Mouse (Mus musculus): ENCODE data around the gene Atp12a. TPM values are rescaled to one million over a fixed set of nuclear protein-coding genes. Genes with fewer than 3 reads are reported as not detected.

Atp12a gene
- polyA plus RNA-seq (2016; fragmentation: Nextera tagmentation; extraction: Ambion mirVana): not detected in 2 replicates

DNA sequence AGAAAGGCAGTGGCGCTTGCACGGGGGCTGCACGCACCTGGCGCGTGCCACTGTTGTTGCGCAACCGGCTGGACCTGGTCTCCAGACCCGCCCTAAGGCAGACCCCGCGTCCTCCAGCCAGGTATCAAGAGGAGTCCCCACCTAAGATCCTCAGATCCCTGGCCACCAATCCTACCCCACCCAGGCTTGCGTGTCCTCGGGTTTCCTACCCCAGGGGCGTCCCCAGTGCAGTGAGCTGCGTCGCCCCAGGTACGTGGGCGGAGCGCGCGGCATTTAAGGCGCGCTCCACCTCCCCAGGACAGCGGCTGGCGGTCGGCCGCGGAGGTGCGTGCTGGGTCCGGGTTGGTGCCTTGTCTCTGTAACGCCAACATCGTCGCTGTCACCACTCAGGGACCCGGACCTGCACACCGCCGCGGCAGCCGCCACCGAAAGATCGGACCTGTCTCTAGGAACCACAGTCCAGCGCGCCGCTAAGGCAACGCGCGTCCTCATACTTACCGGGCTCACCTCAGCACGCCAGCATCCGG is at the start of gene Atp12a:
TSS of gene Atp12a (plus strand) at position 358 of the 527 bp plus-strand sequence.
- H3K9me3 ChIP-seq (replicated peaks): no peaks in the 10 kb centered on the region
- H3K4me3 ChIP-seq: peak within 1 kb of the TSS; percentile 49
- under 1% methylated on average over 48 of the region's 48 CpGs for WGBS
- H3K27me3 ChIP-seq (ENCODE audit: low read depth, poor library complexity, severe bottlenecking): peaks cover 72% of the 10 kb centered on the region
- peaks cover 12% of the 10 kb centered on the region for H3K4me1 ChIP-seq
- no peaks in the 10 kb centered on the region for H3K36me3 ChIP-seq
- peak; percentile 23 for DNase-seq (ENCODE audit: low spot score)
- no peak within 1 kb of the TSS for H3K27ac ChIP-seq (replicated peaks)

- Histone ChIP-seq H3K9me3 (replicated peaks) (no peaks in the 10 kb centered on the region), H3K27ac (replicated peaks) (no peak overlapping the region), H3K4me3 (no peak overlapping the region), H3K36me3 (no peaks in the 10 kb centered on the region), H3K27me3 (ENCODE audit: low read depth, poor library complexity, severe bottlenecking) (no peaks in the 10 kb centered on the region), H3K4me1 (peaks cover 6% of the 10 kb centered on the region; the same call in 1 of the 2 replicates)
- DNase-seq (ENCODE audit: low spot score): no peak
- 72% methylated on average over 7 of the region's 7 CpGs for WGBS
Measured at GRCm38 (mm10) chr14:56315519-56315918, 49.3 kb upstream of the Atp12a start.

GRCm38 (mm10) chr14:56316333-56316732 is 48.5 kb upstream of the Atp12a start:
- H3K4me3 ChIP-seq: no peak overlapping the region
- 96% methylated on average over 4 of the region's 4 CpGs for WGBS
- no peaks in the 10 kb centered on the region for H3K9me3 ChIP-seq (replicated peaks)
- peaks cover 6% of the 10 kb centered on the region; the same call in 1 of the 2 replicates for H3K4me1 ChIP-seq
- no peaks in the 10 kb centered on the region for H3K36me3 ChIP-seq
- H3K27ac ChIP-seq (replicated peaks): no peak overlapping the region
- H3K27me3 ChIP-seq (ENCODE audit: low read depth, poor library complexity, severe bottlenecking): no peaks in the 10 kb centered on the region
- DNase-seq (ENCODE audit: low spot score): no peak

DNA sequence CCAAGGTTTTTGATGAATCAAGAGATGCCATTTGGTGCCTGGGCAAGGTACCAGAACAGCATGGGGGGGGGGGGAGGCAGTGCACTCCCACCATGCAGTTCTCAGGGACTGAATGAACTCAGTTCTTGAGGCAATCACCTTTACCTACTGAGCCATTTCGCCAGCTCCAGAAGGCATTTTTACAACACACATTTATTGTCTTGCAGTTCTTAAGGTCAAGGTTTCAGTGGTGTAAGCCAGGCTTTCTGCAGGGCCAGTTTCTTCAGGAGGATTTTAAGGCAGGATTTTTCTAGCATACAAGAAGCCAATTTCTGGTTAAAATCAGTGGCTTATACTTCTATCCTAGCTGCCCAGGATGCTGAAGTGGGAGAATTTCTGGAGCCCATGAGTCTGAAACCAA is 41.9 kb upstream of the Atp12a start:
- H3K27me3 ChIP-seq (ENCODE audit: low read depth, poor library complexity, severe bottlenecking): no peaks in the 10 kb centered on the region
- no peak overlapping the region for H3K4me3 ChIP-seq
- H3K4me1 ChIP-seq: no peaks in the 10 kb centered on the region
- no peaks in the 10 kb centered on the region for H3K36me3 ChIP-seq
- no peak for DNase-seq (ENCODE audit: low spot score)
- no peaks in the 10 kb centered on the region for H3K9me3 ChIP-seq (replicated peaks)
- 89% methylated on average over 1 of the region's 1 CpGs for WGBS
- no peak overlapping the region for H3K27ac ChIP-seq (replicated peaks)

DNA sequence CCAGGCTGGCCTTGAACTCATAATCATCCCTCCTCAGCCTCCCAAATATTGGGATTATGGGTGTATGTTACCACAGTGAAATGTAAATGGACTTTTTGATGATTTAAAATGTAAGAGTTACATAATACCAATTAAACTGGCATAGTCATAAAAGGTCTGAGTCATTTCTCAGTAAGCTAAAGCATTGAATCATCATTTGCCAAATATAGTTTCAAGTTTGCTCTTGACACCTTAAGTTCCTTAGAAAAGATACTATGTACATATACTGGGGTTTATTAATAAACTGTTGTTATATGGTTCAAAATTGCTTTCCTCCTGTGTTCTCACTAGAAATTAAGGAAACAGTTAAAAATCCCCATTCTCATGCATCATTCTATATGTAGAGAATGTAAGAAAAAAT is 39.8 kb upstream of the Atp12a start:
- no peak overlapping the region for H3K4me3 ChIP-seq
- H3K27ac ChIP-seq (replicated peaks): no peak overlapping the region
- no peaks in the 10 kb centered on the region for H3K36me3 ChIP-seq
- DNase-seq (ENCODE audit: low spot score): no peak
- H3K4me1 ChIP-seq: no peaks in the 10 kb centered on the region
- no peaks in the 10 kb centered on the region for H3K9me3 ChIP-seq (replicated peaks)
- H3K27me3 ChIP-seq (ENCODE audit: low read depth, poor library complexity, severe bottlenecking): no peaks in the 10 kb centered on the region

GRCm38 (mm10) chr14:56333700-56334099 is 31.2 kb upstream of the Atp12a start:
- H3K27me3 ChIP-seq (ENCODE audit: low read depth, poor library complexity, severe bottlenecking): no peaks in the 10 kb centered on the region
- H3K9me3 ChIP-seq (replicated peaks): no peaks in the 10 kb centered on the region
- DNase-seq (ENCODE audit: low spot score): no peak
- peaks cover 11% of the 10 kb centered on the region; the same call in 1 of the 2 replicates for H3K4me1 ChIP-seq
- H3K4me3 ChIP-seq: no peak overlapping the region
- H3K36me3 ChIP-seq: no peaks in the 10 kb centered on the region
- H3K27ac ChIP-seq (replicated peaks): no peak overlapping the region

GRCm38 (mm10) chr14:56334437-56334836 is 30.4 kb upstream of the Atp12a start:
- Histone ChIP-seq H3K36me3 (no peaks in the 10 kb centered on the region), H3K9me3 (replicated peaks) (no peaks in the 10 kb centered on the region), H3K27ac (replicated peaks) (no peak overlapping the region), H3K27me3 (ENCODE audit: low read depth, poor library complexity, severe bottlenecking) (no peaks in the 10 kb centered on the region), H3K4me3 (no peak overlapping the region), H3K4me1 (peaks cover 11% of the 10 kb centered on the region; the same call in 1 of the 2 replicates)
- DNase-seq (ENCODE audit: low spot score): no peak
- WGBS: 91% methylated on average over 5 of the region's 5 CpGs

GRCm38 (mm10) chr14:56336032-56336431 is 28.8 kb upstream of the Atp12a start:
- Histone ChIP-seq H3K27ac (replicated peaks) (no peak overlapping the region), H3K27me3 (ENCODE audit: low read depth, poor library complexity, severe bottlenecking) (no peaks in the 10 kb centered on the region), H3K9me3 (replicated peaks) (no peaks in the 10 kb centered on the region), H3K4me1 (peaks cover 11% of the 10 kb centered on the region; the same call in 1 of the 2 replicates), H3K4me3 (no peak overlapping the region), H3K36me3 (no peaks in the 10 kb centered on the region)
- no peak for DNase-seq (ENCODE audit: low spot score)
- WGBS: 91% methylated on average over 10 of the region's 10 CpGs

- no peaks in the 10 kb centered on the region for H3K36me3 ChIP-seq
- 69% methylated on average over 9 of the region's 9 CpGs for whole genome bisulfite sequencing
- no peaks in the 10 kb centered on the region for H3K9me3 ChIP-seq (replicated peaks)
- H3K27me3 ChIP-seq (ENCODE audit: low read depth, poor library complexity, severe bottlenecking): no peaks in the 10 kb centered on the region
- peaks cover 11% of the 10 kb centered on the region; the same call in 1 of the 2 replicates for H3K4me1 ChIP-seq
- no peak for DNase-seq (ENCODE audit: low spot score)
- H3K4me3 ChIP-seq: no peak overlapping the region
- H3K27ac ChIP-seq (replicated peaks): no peak overlapping the region
Measured at GRCm38 (mm10) chr14:56337075-56337474, 27.8 kb upstream of the Atp12a start.

- no peak for DNase-seq (ENCODE audit: low spot score)
- peaks cover 11% of the 10 kb centered on the region; the same call in 1 of the 2 replicates for H3K4me1 ChIP-seq
- no peaks in the 10 kb centered on the region for H3K36me3 ChIP-seq
- H3K27me3 ChIP-seq (ENCODE audit: low read depth, poor library complexity, severe bottlenecking): no peaks in the 10 kb centered on the region
- WGBS: 90% methylated on average over 2 of the region's 2 CpGs
- H3K27ac ChIP-seq (replicated peaks): no peak overlapping the region
- no peaks in the 10 kb centered on the region for H3K9me3 ChIP-seq (replicated peaks)
- no peak overlapping the region for H3K4me3 ChIP-seq
Measured at GRCm38 (mm10) chr14:56337696-56338095, 27.2 kb upstream of the Atp12a start.

DNA sequence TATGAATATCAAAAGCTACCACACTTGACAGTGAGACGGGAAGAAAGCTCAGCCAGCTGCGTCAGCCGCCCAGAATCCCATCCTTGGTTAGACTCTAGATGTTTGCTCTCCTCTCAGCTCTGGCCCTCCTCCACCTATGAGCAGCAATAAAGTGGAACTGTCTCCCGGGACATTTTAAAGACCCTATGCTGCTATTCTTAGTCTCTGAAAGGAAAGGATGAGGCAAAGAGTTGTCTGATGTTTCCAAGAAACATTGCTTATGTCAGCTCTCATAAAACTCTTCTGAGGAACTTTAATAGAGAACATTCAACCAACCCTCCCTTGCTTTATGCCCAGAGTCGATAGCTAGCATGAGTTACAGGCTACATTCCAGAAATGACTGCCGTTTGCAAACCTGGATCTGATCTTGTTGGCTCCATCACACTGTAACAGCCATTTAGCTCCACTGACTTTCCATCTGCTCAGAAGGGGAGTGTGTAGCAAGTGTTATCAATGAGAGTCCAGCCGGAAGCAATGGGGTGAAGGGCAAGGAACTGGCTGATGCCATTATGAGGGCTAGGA is 25.9 kb upstream of the Atp12a start:
- no peaks in the 10 kb centered on the region for H3K27me3 ChIP-seq (ENCODE audit: low read depth, poor library complexity, severe bottlenecking)
- no peak for DNase-seq (ENCODE audit: low spot score)
- H3K36me3 ChIP-seq: no peaks in the 10 kb centered on the region
- 88% methylated on average over 7 of the region's 7 CpGs for WGBS
- peaks cover 11% of the 10 kb centered on the region; the same call in 1 of the 2 replicates for H3K4me1 ChIP-seq
- no peak overlapping the region for H3K27ac ChIP-seq (replicated peaks)
- H3K4me3 ChIP-seq: no peak overlapping the region
- no peaks in the 10 kb centered on the region for H3K9me3 ChIP-seq (replicated peaks)

DNA sequence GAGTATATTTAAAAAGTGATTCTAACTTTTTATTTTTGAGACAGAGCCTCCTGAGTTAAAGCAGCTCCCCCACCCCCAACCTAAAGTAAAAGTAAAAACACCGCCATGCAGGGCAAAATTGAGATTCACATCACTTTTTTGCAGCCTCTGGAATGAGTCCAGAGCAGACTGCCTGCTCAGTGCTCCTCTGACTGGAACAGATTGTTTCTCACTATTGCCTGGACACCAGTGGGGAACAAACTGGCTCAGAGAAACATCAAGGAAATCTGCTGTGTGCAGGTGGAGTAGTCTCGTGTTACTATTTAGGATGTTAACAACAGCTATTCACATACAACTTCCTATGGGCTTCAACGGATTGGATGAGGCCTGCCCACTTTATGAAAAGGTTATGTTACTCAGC is 16.2 kb upstream of the Atp12a start:
- Histone ChIP-seq H3K9me3 (replicated peaks) (no peaks in the 10 kb centered on the region), H3K36me3 (no peaks in the 10 kb centered on the region), H3K4me1 (no peaks in the 10 kb centered on the region), H3K4me3 (no peak overlapping the region), H3K27me3 (ENCODE audit: low read depth, poor library complexity, severe bottlenecking) (no peaks in the 10 kb centered on the region), H3K27ac (replicated peaks) (no peak overlapping the region)
- DNase-seq (ENCODE audit: low spot score): no peak
- WGBS: 86% methylated on average over 3 of the region's 3 CpGs

DNA sequence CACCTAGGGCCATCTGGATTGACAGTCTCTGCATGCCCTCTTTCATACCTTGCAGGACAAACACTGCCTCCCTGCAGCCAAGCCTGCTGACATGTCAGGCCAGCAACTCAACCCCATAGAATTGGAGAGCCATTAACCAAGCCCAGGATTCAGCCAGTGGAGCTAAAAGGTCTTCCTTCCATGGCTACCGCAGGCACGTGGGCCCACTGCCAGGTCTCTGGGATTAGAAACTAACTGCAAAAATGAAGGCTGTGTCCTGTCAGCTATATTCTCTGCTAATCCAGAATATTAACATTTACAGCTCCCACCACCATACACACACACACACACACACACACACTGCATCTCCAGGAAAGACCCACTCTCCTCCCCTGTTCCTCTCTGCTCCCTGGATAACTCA is 15.3 kb upstream of the Atp12a start:
- 92% methylated on average over 2 of the region's 2 CpGs for WGBS
- H3K36me3 ChIP-seq: no peaks in the 10 kb centered on the region
- no peak overlapping the region for H3K27ac ChIP-seq (replicated peaks)
- no peaks in the 10 kb centered on the region for H3K27me3 ChIP-seq (ENCODE audit: low read depth, poor library complexity, severe bottlenecking)
- H3K4me1 ChIP-seq: no peaks in the 10 kb centered on the region
- no peak for DNase-seq (ENCODE audit: low spot score)
- H3K4me3 ChIP-seq: no peak overlapping the region
- no peaks in the 10 kb centered on the region for H3K9me3 ChIP-seq (replicated peaks)

Measured in midbrain, embryonic 10.5 days (tissue).